Mouse (Mus musculus): ENCODE measurements around the gene Nisch. TPM values are rescaled to one million over a fixed set of nuclear protein-coding genes. Genes with fewer than 3 reads are reported as not detected.

The Nisch gene
- total RNA-seq, 2 experiments from 2014 or later, result 21.8 to 30.2 TPM

- no peak for ATAC-seq (replicated peaks; ENCODE audit: low FRiP score, poor library complexity, severe bottlenecking)
Observed at GRCm38 (mm10) chr14:31226978-31227377, 10.2 kb upstream of the Nisch start.

DNA sequence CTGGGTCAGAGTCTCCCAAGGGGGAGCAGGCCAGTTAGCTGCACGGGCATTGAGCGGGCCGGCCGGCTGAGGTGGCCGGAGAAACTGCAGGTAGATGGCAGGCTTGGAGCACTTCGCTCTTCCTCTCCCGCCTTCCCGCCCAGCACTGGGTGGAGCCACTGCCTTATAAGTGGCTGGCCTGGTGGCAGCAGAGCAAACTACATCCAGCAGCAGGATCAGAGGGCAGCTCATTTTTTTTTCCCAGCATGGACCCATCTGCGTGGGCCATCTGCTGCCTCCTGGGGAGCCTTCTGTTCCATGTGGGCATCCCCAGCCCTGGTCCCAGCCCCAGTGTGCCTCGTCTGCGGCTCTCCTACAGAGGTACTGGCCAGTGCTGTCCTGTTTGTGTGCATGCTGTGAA is 920 bp upstream of the Nisch start, which contains the start of gene Sema3g:
Gene Sema3g (plus strand): TSS at position 195 of the 400 bp plus-strand sequence.
- no peak for ATAC-seq (replicated peaks; ENCODE audit: low FRiP score, poor library complexity, severe bottlenecking)

DNA sequence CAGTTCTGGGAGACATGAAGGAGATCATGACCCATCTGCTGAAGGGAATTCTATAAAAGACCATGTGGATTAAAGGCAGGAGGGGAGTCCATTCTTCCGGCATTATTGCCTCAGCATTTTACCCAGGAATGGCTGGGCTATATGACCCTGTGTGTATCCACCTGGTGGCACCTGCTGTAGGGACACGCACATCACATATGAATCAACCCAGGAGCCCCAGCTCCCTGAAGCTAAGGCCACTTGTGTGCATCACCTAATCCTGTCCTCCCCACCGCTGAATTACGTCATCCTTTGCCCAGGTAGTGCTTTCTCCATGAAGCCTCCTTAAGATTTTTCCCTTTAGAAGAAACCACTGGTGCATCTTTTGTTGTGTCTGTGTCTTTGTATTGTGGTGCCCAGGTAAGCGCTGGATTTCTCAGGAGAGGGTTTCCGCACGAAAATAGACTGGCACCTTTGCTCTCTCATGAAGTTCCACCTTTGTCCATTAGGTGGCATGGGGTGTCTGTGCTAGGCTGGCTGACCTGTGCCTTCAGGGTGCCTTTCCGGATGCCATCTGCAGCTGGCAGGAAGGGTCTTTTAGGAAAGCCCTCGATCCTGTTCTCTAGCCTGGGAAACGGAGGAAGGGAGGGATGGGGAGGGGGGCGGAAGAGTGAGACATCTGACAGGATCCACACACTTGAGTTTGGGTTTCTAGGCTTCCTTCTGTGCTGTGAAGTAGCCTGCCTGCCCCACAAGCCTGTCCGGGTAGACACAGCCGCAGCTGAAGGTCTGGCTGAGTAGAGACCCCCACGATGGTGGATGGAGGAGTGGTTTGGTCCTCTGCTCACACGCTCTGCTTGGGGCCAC is 1.4 kb downstream of the Nisch start:
- ATAC-seq (replicated peaks; ENCODE audit: low FRiP score, poor library complexity, severe bottlenecking), result peak; percentile 81

DNA sequence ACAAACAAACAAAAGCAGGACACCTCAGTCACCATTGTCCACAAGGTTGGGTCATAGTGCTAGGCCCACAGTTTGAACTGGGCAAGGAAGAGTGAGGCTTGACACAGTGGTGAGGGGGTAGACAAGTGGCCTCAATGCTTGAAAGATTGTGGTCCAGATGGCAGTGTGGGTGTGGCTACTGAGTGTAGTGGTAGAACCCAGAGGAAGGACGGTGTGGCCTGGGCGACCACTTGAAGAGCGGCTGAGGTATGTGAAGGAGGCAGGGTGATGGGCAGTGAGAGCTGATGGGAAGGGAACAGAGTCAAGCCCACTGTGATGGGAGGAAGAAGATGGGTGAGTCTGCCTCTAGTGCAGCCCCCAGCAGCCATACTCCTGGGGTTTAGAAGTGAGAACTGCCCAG is 2.1 kb downstream of the Nisch start:
- no peak for ATAC-seq (replicated peaks; ENCODE audit: low FRiP score, poor library complexity, severe bottlenecking)

DNA sequence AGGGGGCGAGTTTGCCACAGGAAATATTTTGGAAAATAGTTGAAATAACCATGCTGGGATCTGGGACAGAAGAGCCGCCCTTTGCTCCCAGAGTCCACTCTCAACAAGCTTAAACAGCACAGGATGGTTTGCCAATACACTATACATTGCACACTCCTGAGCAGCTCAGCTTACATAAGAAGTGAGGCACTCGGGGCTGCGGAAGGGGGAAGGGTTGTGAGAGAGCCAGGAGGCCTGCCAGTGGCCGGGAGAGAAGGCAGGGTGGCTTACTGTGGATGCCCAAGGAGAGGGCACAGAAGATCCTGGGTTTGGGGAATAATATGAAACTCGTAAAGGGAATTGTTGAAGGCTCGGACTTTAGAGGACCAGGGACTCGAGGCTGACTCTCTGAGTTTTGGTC is 2.9 kb downstream of the Nisch start:
- no peak for ATAC-seq (replicated peaks; ENCODE audit: low FRiP score, poor library complexity, severe bottlenecking)

DNA sequence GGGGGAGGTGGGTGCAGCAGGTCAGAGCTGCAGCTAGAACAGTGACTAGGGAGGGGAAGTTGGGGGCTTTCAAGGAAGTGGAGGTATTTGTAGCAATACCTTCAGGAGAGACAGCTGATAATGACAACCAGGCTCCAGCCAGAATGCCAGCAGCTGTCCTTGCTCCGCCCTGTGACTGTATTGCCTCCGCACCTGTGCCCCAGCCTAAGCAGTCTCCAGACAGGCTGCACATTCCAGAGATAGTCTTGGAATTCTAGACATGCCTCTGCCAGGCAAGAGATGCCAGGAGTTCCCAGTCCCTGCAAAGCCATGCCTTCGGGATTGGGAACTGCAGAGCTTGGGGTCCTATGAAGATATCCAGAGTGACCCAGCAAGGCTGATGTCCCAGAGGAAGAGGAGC is 4.2 kb downstream of the Nisch start:
- no peak for ATAC-seq (replicated peaks; ENCODE audit: low FRiP score, poor library complexity, severe bottlenecking)

DNA sequence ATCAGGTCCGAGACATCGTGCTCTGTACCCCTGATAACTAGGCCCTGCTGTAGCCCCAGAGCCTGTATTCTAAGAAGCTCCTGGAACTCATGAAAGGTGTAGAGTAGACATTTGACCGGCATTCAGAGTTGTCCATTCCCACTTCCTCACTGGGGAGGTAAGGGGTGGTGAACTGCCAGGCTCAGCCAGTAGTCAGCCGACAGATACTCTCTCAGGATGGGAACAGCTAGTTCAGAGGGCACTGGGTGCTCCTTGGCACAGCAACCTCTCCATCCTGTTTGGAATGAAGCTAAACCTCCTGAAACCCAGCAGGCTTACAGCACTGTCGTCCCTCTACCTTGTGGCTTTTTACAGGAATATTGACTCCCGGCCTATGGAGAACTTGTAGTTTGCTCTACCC is 4.9 kb downstream of the Nisch start:
- ATAC-seq (replicated peaks; ENCODE audit: low FRiP score, poor library complexity, severe bottlenecking), result no peak

DNA sequence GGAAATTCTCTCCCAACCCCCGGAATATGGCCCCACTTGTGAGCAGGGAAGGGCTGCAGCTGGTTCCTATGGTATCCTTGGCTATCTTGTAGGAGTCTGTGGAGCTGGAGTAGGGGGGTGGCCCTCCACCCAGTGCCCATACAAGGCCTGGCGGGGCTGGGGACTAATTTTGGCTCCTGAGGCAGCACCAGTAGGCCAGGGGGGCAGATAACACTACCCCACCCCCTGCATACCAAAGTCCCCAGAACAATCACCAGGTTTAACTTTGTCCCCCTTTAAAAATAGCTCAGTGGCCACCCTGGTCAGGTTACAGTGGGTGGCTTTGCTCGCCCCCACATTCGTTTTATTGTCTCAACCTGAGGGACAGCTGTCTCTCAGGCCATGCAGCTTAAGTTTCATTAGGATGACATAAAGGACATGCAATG is 7.6 kb downstream of the Nisch start:
- no peak for ATAC-seq (replicated peaks; ENCODE audit: low FRiP score, poor library complexity, severe bottlenecking)

GRCm38 (mm10) chr14:31208084-31208483 is 8.7 kb downstream of the Nisch start, which contains the start of gene Tnnc1:
Gene Tnnc1, plus strand, starts transcription at chr14:31208312.
- no peak for ATAC-seq (replicated peaks; ENCODE audit: low FRiP score, poor library complexity, severe bottlenecking)

DNA sequence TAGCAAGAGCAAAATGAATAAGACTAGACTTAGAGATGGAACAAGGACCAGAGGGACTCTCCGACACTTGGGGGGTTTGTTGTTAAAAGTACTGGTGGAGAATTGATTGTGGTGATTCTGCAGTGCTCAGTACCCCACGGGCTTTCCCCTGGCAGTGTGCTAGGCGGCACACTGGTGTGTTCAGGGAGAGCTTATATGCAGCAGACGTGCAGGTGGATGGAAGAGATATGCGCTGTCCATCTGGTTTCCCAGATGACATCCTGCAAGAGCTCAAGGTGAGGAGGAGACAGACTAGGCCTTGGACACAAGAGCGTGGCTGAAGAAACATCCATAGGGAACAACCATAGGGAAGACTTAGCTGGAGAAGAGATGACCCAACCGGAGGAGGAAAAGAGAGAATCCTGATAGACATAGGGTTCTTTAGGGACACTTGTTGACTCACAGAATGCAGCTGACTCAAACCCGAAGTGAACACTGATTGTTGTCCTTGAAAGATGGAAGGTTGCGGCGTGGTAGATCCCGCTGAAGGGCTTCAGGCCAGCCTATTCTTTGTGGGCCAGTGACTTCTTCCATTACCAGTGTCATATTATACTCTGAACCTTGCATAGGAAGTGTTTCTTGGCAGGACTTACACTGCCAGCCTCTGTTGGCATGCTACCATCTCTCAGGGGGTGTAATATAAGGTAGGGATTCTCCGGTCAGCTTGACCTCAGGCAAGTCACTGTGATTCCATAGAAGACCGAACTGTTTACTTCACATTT is 9.5 kb downstream of the Nisch start:
- ATAC-seq (replicated peaks; ENCODE audit: low FRiP score, poor library complexity, severe bottlenecking), result peak; percentile 76

DNA sequence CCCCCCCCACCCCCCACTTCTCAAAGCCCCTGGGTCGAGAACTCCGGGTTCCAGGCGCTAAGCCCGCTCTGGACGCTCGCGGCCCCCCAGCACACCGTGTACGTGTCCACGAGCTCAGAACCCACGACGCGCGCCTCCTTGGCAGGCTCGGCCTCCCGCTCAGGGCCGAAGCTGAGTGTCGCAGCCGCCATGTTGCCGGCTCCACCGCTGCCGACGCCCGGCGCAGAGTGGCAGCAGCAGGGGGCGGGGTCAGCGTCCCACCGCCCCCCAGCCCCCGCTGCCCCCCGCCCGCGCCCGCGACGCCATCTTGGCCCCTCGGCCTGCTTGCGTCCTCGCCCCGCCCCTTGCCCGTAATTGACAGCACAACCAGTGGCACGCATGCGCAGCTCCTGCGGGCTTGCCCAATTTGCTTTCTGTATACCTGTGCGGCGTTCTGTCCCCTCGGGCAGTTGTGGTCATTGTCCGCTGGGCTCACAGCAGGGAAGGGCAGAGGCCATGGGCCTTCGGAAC is 10.2 kb downstream of the Nisch start:
- peak; percentile 87 for ATAC-seq (replicated peaks; ENCODE audit: low FRiP score, poor library complexity, severe bottlenecking)

DNA sequence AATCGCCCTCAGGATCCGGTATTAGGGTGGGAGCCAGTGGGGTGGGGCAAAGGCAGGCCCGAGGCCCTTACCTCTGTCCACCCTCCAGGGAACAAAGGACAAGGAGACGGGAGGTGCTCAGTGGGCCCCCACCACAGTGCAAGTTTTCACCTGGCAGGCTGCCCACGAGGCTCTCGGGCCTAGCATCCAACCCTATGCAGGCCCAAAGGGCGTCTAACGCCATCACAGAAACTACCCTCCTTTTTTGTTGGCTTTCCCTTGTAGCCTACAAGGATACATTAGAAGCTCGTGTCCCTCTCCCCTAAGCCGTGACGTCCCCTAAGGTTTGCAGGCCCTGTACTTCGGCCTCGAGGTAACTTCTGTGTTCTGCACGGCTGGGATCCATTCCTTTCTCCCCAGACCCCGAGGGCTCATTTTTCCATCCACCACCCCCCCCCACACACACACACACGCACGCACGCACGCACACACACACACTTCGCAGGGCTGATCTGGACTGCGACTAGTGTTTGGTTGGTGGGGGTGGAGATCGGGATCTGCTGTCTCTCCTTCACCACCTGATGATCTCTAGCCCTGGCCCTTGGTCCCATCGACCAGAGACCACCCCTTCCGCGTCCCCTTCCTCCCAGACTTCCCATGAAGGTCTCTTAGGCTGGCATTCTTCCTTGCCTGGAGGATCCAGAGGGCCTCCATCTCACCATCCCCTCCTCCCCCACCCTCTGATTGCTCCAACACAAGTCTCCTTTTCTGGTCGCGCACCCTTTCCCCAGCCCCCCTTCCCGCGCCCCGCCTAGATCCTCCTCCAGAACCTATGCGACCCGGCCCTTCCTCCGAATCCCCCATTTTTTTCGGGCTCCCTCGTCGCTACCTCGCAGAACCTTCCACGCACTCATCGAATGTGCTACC is 10.9 kb downstream of the Nisch start:
- ATAC-seq (replicated peaks; ENCODE audit: low FRiP score, poor library complexity, severe bottlenecking), result no peak

- ATAC-seq (replicated peaks; ENCODE audit: low FRiP score, poor library complexity, severe bottlenecking), result no peak
Observed at GRCm38 (mm10) chr14:31205244-31205561, 11.5 kb downstream of the Nisch start.

- ATAC-seq (replicated peaks; ENCODE audit: low FRiP score, poor library complexity, severe bottlenecking), result no peak
Observed at GRCm38 (mm10) chr14:31204844-31205243, 11.9 kb downstream of the Nisch start.

GRCm38 (mm10) chr14:31200038-31200437 is 16.7 kb downstream of the Nisch start:
- no peak for ATAC-seq (replicated peaks; ENCODE audit: low FRiP score, poor library complexity, severe bottlenecking)

GRCm38 (mm10) chr14:31199599-31199998 is 17.1 kb downstream of the Nisch start:
- ATAC-seq (replicated peaks; ENCODE audit: low FRiP score, poor library complexity, severe bottlenecking), result no peak

- ATAC-seq (replicated peaks; ENCODE audit: low FRiP score, poor library complexity, severe bottlenecking), result 0 out of 2 replicates have a peak, but pooled peaks have one; percentile 43
Observed at GRCm38 (mm10) chr14:31197547-31198516, 18.9 kb downstream of the Nisch start.

DNA sequence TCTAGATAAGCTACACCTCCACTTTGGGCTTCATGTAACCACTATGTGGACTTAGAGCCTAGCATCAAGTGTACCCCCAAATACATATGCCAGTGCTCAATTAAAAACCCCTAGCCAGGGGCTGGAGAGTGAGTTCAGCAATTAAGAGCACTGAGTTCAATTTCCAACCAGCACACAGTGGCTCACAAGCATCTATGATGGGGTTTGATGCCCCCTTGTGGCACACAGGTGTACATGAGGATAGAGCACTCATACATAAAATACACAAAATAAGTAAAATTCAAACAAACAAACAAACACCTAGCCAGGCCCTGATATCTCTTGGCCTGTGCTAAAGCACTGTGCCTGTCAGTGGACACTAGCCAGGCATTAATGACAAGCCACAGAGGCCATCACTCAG is 20.8 kb downstream of the Nisch start:
- ATAC-seq (replicated peaks; ENCODE audit: low FRiP score, poor library complexity, severe bottlenecking), result peak; percentile 66

- no peak for ATAC-seq (replicated peaks; ENCODE audit: low FRiP score, poor library complexity, severe bottlenecking)
Observed at GRCm38 (mm10) chr14:31195521-31195920, 21.2 kb downstream of the Nisch start.

All from erythroblast, adult 5-6 weeks (primary cell).